Mouse (Mus musculus) adrenal gland, adult (tissue): ENCODE results near the gene Cend1.
"Not testable (repeated sequence)": the region's sequence is repeated elsewhere in the genome, so short reads cannot be mapped to it uniquely, and the experiment has no call there.

Experiments
- DNase-seq, 2 experiments: peaks; one replicate each; pipeline ENCODE4 v3.0.0; 2022 to 2023; ENCODE audit warnings: low spot score in 1 of 2; ENCODE audit not compliant: inconsistent age in 2 of 2

The Cend1 gene

GRCm38 (mm10) chr7:141431434-141432185, 2.3 kb upstream of the Cend1 start:
- DNase-seq = no peak

- DNase-seq = no peak
Observed at GRCm38 (mm10) chr7:141430585-141431240, 1.4 kb upstream of the Cend1 start.

- DNase-seq = peak in 1 of 2 experiments; percentile 82
Observed at GRCm38 (mm10) chr7:141429840-141430584, 721 bp upstream of the Cend1 start.

- no peak for DNase-seq
Observed at GRCm38 (mm10) chr7:141428701-141429100, 590 bp downstream of the Cend1 start.

- no peak for DNase-seq
Observed at GRCm38 (mm10) chr7:141426948-141427730, 2.2 kb downstream of the Cend1 start.

GRCm38 (mm10) chr7:141423811-141424210, 5.5 kb downstream of the Cend1 start:
- DNase-seq = no peak

GRCm38 (mm10) chr7:141420030-141420702, 9.1 kb downstream of the Cend1 start:
- no peak for DNase-seq

GRCm38 (mm10) chr7:141418970-141419369, 10.3 kb downstream of the Cend1 start:
- peak; percentile 40 to 62 for DNase-seq

- peak in 1 of 2 experiments; percentile 37 for DNase-seq
Observed at GRCm38 (mm10) chr7:141417731-141418681, 11.3 kb downstream of the Cend1 start.

GRCm38 (mm10) chr7:141416144-141416841, 13.0 kb downstream of the Cend1 start:
- DNase-seq = peak in 1 of 2 experiments; percentile 16

GRCm38 (mm10) chr7:141413809-141414584, 15.3 kb downstream of the Cend1 start, which contains the start of gene Gatd1:
TSS of gene Gatd1 (minus strand) at chr7:141414136.
- DNase-seq = peak; percentile 99 to 100

GRCm38 (mm10) chr7:141413331-141413730, 16.0 kb downstream of the Cend1 start:
- peak; percentile 32 to 64 for DNase-seq

- DNase-seq = peak in 1 of 2 experiments; percentile 15
Observed at GRCm38 (mm10) chr7:141411667-141412066, 17.6 kb downstream of the Cend1 start.

- DNase-seq = no peak
Observed at GRCm38 (mm10) chr7:141410631-141411030, 18.7 kb downstream of the Cend1 start.

- DNase-seq = peak; percentile 90 to 96
Observed at GRCm38 (mm10) chr7:141408833-141409232, 20.5 kb downstream of the Cend1 start.

GRCm38 (mm10) chr7:141407670-141408069, 21.6 kb downstream of the Cend1 start:
- DNase-seq = not testable (repeated sequence)

GRCm38 (mm10) chr7:141405466-141405865, 23.8 kb downstream of the Cend1 start:
- peak in 1 of 2 experiments; percentile 16 for DNase-seq

GRCm38 (mm10) chr7:141403305-141403704, 26.0 kb downstream of the Cend1 start:
- peak; percentile 77 to 86 for DNase-seq
